Mouse (Mus musculus): Measurements from ENCODE around the gene Uqcrc2.

DNA sequence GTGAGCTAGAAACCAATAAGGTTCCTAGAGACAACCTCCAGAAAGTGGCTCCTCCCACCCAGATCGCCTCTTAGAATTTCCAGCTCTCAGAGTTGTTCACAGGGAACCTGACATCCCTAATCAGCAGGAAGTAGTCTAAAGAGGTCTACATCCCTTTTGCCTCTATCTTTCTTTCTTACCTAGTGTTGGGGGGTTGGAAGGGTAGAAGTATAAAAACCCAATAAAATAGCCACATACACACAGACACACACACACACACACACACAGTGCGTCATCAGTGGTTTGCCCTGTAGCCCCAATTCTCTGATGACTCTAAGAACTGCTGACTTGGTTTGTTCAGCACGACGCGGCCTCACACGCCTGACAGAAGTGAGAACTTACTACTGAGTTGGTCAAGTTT lies 64.6 kb downstream of the Uqcrc2 start:
- TF ChIP-seq CTCF (IDR thresholded peaks at IDR 0.05): no peak
- no peak for TF ChIP-seq EP300 (IDR thresholded peaks at IDR 0.05)

All from lung, postnatal 0 days (tissue).